Mouse (Mus musculus) stomach, postnatal 0 days (tissue): ENCODE data around the gene Rtl1.

Source experiments
- CTCF ChIP-seq: IDR thresholded peaks from 2 replicates; pipeline ENCODE4 v1.5.1; 2016; ENCODE audit warnings: antibody characterized with exemption, low read depth, mild to moderate bottlenecking, moderate library complexity
- EP300 ChIP-seq: optimal IDR thresholded peaks from 2 replicates; pipeline ENCODE3; 2016; ENCODE audit warnings: antibody characterized with exemption

- no peak for TF ChIP-seq CTCF
- TF ChIP-seq EP300 = no peak
These were observed 26.8 kb upstream of the Rtl1 start for GRCm38 (mm10) chr12:109626910-109627309.
